Mouse (Mus musculus): ENCODE results near the gene Rps9.

The Rps9 gene

DNA sequence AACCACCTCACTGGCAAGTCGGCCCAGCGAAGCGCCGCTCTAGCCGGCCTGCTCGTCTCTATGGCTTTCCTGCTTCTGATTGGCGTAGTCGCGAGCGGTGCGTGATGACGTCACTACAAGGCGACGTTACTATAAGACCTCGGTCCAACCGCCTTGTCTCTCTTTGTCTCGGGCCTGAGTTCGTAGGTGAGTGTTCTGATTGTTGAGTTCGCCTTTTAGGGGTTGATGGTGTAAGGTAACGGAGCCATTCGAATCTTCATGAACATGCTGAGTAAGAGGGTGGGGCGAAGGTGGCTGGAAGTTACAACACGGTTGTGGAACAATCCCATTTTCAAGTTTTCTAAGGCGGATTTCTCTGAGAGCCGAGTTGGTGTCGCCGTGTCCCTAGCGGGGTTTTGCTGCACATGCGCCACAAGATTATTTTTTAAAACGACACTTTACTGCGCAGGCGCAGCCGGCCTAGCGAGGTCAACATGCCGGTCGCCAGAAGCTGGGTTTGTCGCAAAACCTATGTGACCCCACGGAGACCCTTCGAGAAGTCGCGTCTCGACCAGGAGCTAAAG is at the start of gene Rps9:
Rps9 (plus strand) TSS at position 115 of the 563 bp plus-strand sequence.
- in situ Hi-C loops (cut with MboI): no loop called here

DNA sequence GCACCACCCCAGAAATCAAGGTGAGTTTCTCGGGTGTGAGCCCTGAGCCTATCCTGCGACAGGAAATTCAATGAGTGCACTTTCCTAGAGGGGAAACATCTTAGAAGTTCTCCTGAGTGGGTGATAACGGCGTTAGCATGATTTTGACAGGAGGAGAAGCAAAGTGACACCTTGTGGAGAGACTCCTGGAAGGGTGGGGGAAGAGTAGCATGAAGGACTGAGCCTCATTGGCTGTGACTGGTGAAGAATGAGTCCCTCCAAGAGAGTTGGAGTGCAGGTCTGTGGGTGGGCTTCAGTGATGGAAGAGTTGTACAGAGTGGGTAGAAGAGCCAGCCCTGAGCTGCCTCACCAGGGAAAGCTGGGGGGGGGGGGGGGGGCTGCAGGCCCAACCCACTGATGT is 46.8 kb upstream of the Rps9 start:
- in situ Hi-C loops (cut with MboI): no loop called here

DNA sequence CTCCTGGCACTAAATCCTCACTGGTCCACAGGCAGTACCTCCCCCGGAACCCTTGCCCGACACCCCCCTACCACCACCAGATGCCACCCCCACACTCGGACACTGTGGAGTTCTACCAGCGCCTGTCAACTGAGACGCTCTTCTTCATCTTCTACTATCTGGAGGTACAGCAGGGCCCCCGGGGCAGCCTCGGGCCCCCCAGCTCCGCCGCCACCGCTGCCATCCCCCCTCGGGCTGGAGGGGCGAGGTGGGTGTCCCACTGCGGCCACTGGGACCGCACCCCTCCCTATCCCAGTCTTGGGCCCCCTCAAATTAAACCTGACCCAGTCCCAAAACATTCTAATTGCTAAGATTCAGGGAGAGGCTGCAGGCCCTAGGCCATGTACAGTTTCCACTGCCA is 45.2 kb upstream of the Rps9 start:
- in situ Hi-C loops (cut with MboI): no loop called here

DNA sequence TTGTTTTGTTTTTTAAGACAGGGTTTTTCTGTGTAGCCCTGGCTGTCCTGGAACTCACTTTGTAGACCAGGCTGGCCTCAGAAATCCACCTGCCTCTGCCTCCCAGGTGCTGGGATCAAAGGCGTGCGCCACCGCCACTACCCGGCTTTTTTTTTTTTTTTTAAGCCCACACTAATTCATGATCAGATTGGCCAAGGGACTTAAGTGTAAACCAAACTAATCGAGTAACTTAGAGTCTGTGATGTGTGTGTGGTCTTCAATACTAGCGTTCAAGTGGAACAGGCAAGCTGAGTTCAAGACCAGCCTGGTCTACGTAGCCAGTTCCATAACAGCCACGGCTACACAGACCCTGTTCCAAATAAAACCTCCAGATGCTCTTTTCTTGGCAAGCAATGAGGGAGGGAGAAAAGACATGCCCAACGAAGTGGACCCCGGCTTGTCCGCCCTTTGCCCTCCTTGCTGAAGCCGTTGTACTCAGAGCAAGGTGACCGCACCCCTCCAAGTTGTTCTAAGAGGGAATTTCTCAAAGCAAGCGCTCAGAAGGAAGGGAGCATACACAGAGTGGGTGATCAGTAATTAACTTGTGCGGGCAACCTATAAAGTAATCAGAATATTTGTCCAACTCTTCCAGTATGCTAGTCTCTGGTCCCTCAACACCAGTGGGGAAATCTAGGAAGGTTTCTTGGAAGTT is 39.1 kb upstream of the Rps9 start:
- in situ Hi-C loops (cut with MboI): no loop called here

- in situ Hi-C loops (cut with MboI): no loop called here
Measured at GRCm38 (mm10) chr7:3665215-3666114, 38.3 kb upstream of the Rps9 start, which contains the start of gene Leng1. TSS of gene Leng1 (minus strand) at chr7:3665840.

- in situ Hi-C loops (cut with MboI): no loop called here
Measured at GRCm38 (mm10) chr7:3666921-3667391, 36.8 kb upstream of the Rps9 start.

GRCm38 (mm10) chr7:3674507-3675227 is 29.1 kb upstream of the Rps9 start:
- in situ Hi-C loops (cut with MboI): loop anchor here (10.0 kb wide), 1 partner anchor 60 kb away; the partner anchor contains the start of genes Ndufa3 and Oscar

- in situ Hi-C loops (cut with MboI): loop anchor here (10.0 kb wide), 1 partner anchor 60 kb away; the partner anchor contains the start of genes Ndufa3 and Oscar
Measured at GRCm38 (mm10) chr7:3675228-3675548, 28.6 kb upstream of the Rps9 start.

- in situ Hi-C loops (cut with MboI): loop anchor here (10.0 kb wide), 1 partner anchor 62 kb away; the partner anchor contains the start of genes Ndufa3 and Oscar
Measured at GRCm38 (mm10) chr7:3676371-3676770, 27.4 kb upstream of the Rps9 start.

GRCm38 (mm10) chr7:3677342-3677741 is 26.5 kb upstream of the Rps9 start, which contains the start of gene Tmc4:
TSS of gene Tmc4 (minus strand) at chr7:3677553.
- in situ Hi-C loops (cut with MboI): loop anchor here (10.0 kb wide), 1 partner anchor 63 kb away; the partner anchor contains the start of genes Ndufa3 and Oscar

DNA sequence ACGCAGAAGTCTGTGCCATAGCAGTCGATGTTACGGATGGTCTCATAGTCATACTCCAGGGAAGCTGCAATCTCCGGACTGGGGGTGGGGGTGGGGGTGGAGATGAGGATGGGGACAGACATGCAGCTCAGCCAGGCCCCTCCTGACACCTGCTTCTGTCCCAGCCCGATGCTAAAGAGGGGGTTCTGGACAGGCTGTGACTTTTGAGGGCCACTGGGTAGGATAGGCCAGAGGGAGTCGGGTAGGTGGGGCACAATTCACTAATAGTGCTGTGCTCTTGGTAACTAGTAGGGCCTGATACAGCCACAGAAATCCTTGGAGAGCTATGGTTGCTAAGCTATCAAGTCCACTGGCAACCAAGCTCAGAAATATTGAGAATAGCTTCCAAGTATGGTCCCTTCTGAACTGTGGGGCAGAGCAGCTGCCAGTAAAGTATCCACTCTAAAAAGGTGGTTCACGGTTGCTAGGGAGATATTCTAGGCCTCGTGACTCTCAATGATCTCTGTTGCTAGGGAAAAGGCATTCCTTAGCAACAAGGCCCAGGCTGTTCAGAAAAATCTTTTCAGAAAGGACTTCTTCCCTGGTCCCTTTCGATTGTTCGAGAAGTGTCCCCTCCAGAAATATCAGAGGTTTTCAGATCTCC is 19.8 kb upstream of the Rps9 start:
- in situ Hi-C loops (cut with MboI): no loop called here

- in situ Hi-C loops (cut with MboI): no loop called here
Measured at GRCm38 (mm10) chr7:3684698-3685097, 19.1 kb upstream of the Rps9 start.

- in situ Hi-C loops (cut with MboI): no loop called here
Measured at GRCm38 (mm10) chr7:3685400-3686187, 18.2 kb upstream of the Rps9 start.

DNA sequence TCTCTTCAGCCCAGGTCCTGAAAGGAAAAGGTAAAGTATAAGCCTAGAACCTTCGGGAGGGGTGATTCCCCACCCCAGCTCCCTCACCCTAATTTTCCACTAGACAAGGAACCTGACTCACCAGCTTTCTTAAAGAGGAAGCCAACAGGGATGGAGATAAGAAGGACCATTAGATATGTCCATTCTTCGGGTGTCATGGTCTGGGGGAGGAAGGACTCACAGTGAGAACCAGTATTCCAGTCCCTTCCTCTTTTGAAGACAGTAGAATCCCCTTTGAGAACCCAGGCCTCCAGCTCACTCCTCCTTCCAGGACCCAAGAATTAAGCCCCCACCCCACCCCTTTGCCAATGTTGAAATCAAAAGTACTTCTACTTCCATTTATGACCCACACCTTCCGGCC is 11.9 kb upstream of the Rps9 start:
- in situ Hi-C loops (cut with MboI): no loop called here

DNA sequence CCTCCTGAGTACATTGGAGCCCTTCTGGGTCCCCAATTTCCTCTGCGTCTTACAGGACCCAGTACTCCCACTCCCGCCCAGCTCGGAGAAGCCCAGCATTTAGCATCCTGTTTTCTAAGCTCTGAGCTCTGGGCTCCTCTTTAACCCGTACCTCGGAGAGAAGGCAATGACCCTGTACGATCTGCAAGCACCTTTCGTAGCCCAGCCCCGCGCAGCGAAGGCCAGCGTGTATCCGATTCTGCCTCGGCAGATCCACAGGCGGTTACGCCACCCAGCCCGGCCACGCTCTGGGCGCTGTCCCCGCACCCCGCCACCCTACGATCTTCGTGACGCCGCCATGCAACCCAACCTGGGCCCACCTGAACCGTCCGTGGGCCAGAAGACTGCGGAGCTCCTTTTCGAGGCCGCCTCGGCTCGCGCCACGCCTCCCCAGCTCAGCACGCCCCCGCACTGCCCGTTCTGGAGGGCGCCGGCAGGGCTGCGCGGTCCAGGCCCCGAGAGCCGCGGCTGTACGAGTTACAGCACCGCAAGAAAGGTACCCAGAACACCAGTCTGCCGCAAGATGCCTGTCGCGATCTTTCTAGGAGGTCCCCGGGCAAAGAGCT is 11.3 kb upstream of the Rps9 start, which contains the start of gene Tsen34:
Tsen34 (plus strand) TSS at position 482 of the 605 bp plus-strand sequence.
- in situ Hi-C loops (cut with MboI): no loop called here

DNA sequence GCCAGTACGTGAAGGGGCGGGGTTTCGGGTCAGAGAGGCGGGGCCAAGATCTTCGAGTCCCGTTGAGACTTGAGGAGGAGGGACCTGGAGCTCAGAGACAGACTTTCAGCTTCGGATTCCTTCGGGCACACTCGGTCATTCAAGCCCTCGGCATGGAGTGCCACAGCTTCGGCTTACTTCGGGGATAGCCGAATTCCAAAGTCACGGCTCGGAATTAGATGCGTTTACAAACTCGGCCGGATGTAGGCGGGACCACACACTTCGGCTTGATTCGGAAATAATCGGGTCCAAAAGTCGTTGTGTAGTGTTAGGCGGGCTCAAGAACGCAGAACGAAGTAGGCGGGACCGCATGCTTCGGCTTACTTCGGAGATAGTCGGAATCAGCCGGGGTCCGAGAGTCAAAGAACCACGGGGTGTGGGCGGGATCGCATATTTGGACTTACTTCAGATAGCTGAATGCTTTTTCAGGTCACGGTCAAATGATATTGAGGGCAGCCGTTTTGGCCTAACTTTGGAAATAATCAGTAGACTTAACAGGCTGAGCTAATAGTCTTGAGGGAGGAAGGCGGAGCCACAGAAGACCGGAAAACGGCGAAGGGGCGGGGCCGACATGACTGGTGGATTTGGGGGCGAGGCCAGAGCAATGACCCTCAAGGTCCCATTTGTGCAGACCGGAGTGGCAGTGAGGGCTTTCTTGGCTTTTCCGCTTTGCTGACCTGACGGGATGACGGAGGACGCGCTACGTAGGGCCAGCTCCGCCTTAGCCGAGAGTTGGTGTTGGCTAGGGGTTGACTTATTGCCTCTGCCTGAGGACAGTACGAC is 10.6 kb upstream of the Rps9 start, which contains the start of gene Mboat7:
Mboat7 (minus strand) TSS at position 537 of the 822 bp plus-strand sequence.
- in situ Hi-C loops (cut with MboI): no loop called here

GRCm38 (mm10) chr7:3693809-3694075 is 10.1 kb upstream of the Rps9 start:
- in situ Hi-C loops (cut with MboI): no loop called here

GRCm38 (mm10) chr7:3694076-3694948 is 9.5 kb upstream of the Rps9 start:
- in situ Hi-C loops (cut with MboI): no loop called here
